Mouse (Mus musculus): Measurements from ENCODE around the gene Anxa4. TPM values are rescaled to one million over a fixed set of nuclear protein-coding genes. Genes with fewer than 3 reads are reported as not detected.

Anxa4 gene
- total RNA-seq (2021) = 1 to 10 TPM; 3.1 to 3.8 TPM

GRCm38 (mm10) chr6:86793021-86793815, at the start of gene Anxa4:
TSS of gene Anxa4 (minus strand) at chr6:86793584.
- intact Hi-C loops (cut with DNase I) = loop anchor here (5.0 kb wide), 1 partner anchor 36 kb away; no protein-coding TSS in a partner anchor
- peak in 1 of 2 experiments; percentile 73 for DNase-seq (ENCODE audit: extremely low spot score in 1 of 2, low spot score in 2 of 2)

GRCm38 (mm10) chr6:86841949-86842348, 48.6 kb upstream of the Anxa4 start:
- no peak for DNase-seq (ENCODE audit: extremely low spot score in 1 of 2, low spot score in 2 of 2)
- intact Hi-C loops (cut with DNase I) = no loop called here

- intact Hi-C loops (cut with DNase I) = no loop called here
- DNase-seq (ENCODE audit: extremely low spot score in 1 of 2, low spot score in 2 of 2) = no peak
Measured at GRCm38 (mm10) chr6:86839089-86839488, 45.7 kb upstream of the Anxa4 start.

GRCm38 (mm10) chr6:86832802-86833502, 39.6 kb upstream of the Anxa4 start:
- no peak for DNase-seq (ENCODE audit: extremely low spot score in 1 of 2, low spot score in 2 of 2)
- intact Hi-C loops (cut with DNase I) = no loop called here

GRCm38 (mm10) chr6:86830738-86831500, 37.5 kb upstream of the Anxa4 start:
- intact Hi-C loops (cut with DNase I) = no loop called here
- DNase-seq (ENCODE audit: extremely low spot score in 1 of 2, low spot score in 2 of 2) = no peak

GRCm38 (mm10) chr6:86829768-86830167, 36.4 kb upstream of the Anxa4 start:
- DNase-seq (ENCODE audit: extremely low spot score in 1 of 2, low spot score in 2 of 2) = no peak
- intact Hi-C loops (cut with DNase I) = no loop called here

GRCm38 (mm10) chr6:86827432-86827831, 34.0 kb upstream of the Anxa4 start:
- DNase-seq (ENCODE audit: extremely low spot score in 1 of 2, low spot score in 2 of 2) = no peak
- intact Hi-C loops (cut with DNase I) = no loop called here

GRCm38 (mm10) chr6:86824401-86824800, 31.0 kb upstream of the Anxa4 start:
- intact Hi-C loops (cut with DNase I) = no loop called here
- no peak for DNase-seq (ENCODE audit: extremely low spot score in 1 of 2, low spot score in 2 of 2)

- peak in 1 of 2 experiments; percentile 63 for DNase-seq (ENCODE audit: extremely low spot score in 1 of 2, low spot score in 2 of 2)
- intact Hi-C loops (cut with DNase I) = no loop called here
Measured at GRCm38 (mm10) chr6:86823824-86824223, 30.4 kb upstream of the Anxa4 start.

GRCm38 (mm10) chr6:86823051-86823431, 29.7 kb upstream of the Anxa4 start:
- DNase-seq (ENCODE audit: extremely low spot score in 1 of 2, low spot score in 2 of 2) = no peak
- intact Hi-C loops (cut with DNase I) = no loop called here

- intact Hi-C loops (cut with DNase I) = no loop called here
- DNase-seq (ENCODE audit: extremely low spot score in 1 of 2, low spot score in 2 of 2) = peak; percentile 33 to 84
Measured at GRCm38 (mm10) chr6:86822285-86823050, 29.1 kb upstream of the Anxa4 start.

- intact Hi-C loops (cut with DNase I) = no loop called here
- DNase-seq (ENCODE audit: extremely low spot score in 1 of 2, low spot score in 2 of 2) = no peak
Measured at GRCm38 (mm10) chr6:86820690-86821089, 27.3 kb upstream of the Anxa4 start.

GRCm38 (mm10) chr6:86819926-86820325, 26.5 kb upstream of the Anxa4 start:
- intact Hi-C loops (cut with DNase I) = no loop called here

GRCm38 (mm10) chr6:86818914-86819313, 25.5 kb upstream of the Anxa4 start:
- intact Hi-C loops (cut with DNase I) = no loop called here
- no peak for DNase-seq (ENCODE audit: extremely low spot score in 1 of 2, low spot score in 2 of 2)

More at GRCm38 (mm10) chr6:86819926-86820325, 26.5 kb upstream of the Anxa4 start:
- no peak for DNase-seq (ENCODE audit: extremely low spot score in 1 of 2, low spot score in 2 of 2)

GRCm38 (mm10) chr6:86816586-86816985, 23.2 kb upstream of the Anxa4 start:
- intact Hi-C loops (cut with DNase I) = no loop called here
- DNase-seq (ENCODE audit: extremely low spot score in 1 of 2, low spot score in 2 of 2) = no peak

GRCm38 (mm10) chr6:86815436-86815835, 22.1 kb upstream of the Anxa4 start:
- DNase-seq (ENCODE audit: extremely low spot score in 1 of 2, low spot score in 2 of 2) = peak in 1 of 2 experiments; percentile 49
- intact Hi-C loops (cut with DNase I) = no loop called here

GRCm38 (mm10) chr6:86814926-86815325, 21.5 kb upstream of the Anxa4 start:
- DNase-seq (ENCODE audit: extremely low spot score in 1 of 2, low spot score in 2 of 2) = no peak
- intact Hi-C loops (cut with DNase I) = loop anchor here (5.0 kb wide), 1 partner anchor 107 kb away; no protein-coding TSS in a partner anchor

GRCm38 (mm10) chr6:86813341-86813740, 20.0 kb upstream of the Anxa4 start:
- DNase-seq (ENCODE audit: extremely low spot score in 1 of 2, low spot score in 2 of 2) = peak in 1 of 2 experiments; percentile 65
- intact Hi-C loops (cut with DNase I) = loop anchor here (5.0 kb wide), 1 partner anchor 109 kb away; no protein-coding TSS in a partner anchor

All from left cerebral cortex, postnatal 10 days (tissue).